Mouse (Mus musculus): ENCODE data around the gene Gadd45b. TPM values are rescaled to one million over a fixed set of nuclear protein-coding genes. Genes with fewer than 3 reads are reported as not detected.

The Gadd45b gene
- polyA plus RNA-seq (2012; ENCODE audit: insufficient read depth, low replicate concordance): 29.3 and 96.0 TPM in 2 replicates

- H3K27me3 ChIP-seq (replicated peaks): peaks cover 11% of the 10 kb centered on the region
- peak within 1 kb of the TSS; percentile 98 for H3K4me3 ChIP-seq (replicated peaks)
- H3K36me3 ChIP-seq (replicated peaks; ENCODE audit: low read length): peaks cover 12% of the 10 kb centered on the region
- TF ChIP-seq FLI1 (IDR thresholded peaks at IDR 0.05; ENCODE audit: low read length) (no peak), GATA1 (IDR thresholded peaks at IDR 0.05; ENCODE audit: borderline replicate concordance, low read length) (no peak)
- H3K9me3 ChIP-seq: no peaks in the 10 kb centered on the region
- H3K4me1 ChIP-seq: peaks cover 84% of the 10 kb centered on the region
Observed at GRCm38 (mm10) chr10:80929299-80930226, at the start of gene Gadd45b. Gene Gadd45b, plus strand, starts transcription at chr10:80930073.

- peaks cover 53% of the 10 kb centered on the region for H3K4me1 ChIP-seq
- peak overlapping the region; percentile 34 for H3K4me3 ChIP-seq (replicated peaks)
- H3K9me3 ChIP-seq: no peaks in the 10 kb centered on the region
- peaks cover 19% of the 10 kb centered on the region for H3K27me3 ChIP-seq (replicated peaks)
- no peak for TF ChIP-seq FLI1 (IDR thresholded peaks at IDR 0.05; ENCODE audit: low read length)
- no peaks in the 10 kb centered on the region for H3K36me3 ChIP-seq (replicated peaks; ENCODE audit: low read length)
Observed at GRCm38 (mm10) chr10:80880131-80880641, 49.7 kb upstream of the Gadd45b start.

DNA sequence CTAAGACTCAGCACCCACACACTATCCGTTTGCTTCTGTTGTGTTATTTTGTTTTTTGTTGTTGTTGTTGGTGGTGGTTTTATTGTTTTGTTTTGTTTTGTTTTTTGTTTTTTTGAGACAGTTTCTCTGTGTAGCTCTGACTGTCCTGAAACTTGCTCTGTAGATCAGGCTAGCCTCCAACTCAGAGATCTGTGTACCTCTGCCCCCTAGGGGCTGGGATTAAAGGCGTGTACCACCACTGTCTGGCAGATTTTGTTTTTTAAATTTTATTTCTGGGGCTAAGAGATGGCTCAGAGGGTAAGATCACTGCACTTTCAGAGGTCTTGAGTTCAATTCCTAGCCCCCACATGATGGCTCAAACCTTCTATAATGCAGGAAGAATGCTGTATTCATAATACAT, 49.0 kb upstream of the Gadd45b start:
- H3K4me3 ChIP-seq (replicated peaks): no peak overlapping the region
- H3K9me3 ChIP-seq: no peaks in the 10 kb centered on the region
- H3K4me1 ChIP-seq: peaks cover 46% of the 10 kb centered on the region

GRCm38 (mm10) chr10:80881301-80881700, 48.6 kb upstream of the Gadd45b start:
- Histone ChIP-seq H3K27me3 (replicated peaks) (peaks cover 27% of the 10 kb centered on the region), H3K4me3 (replicated peaks) (no peak overlapping the region), H3K4me1 (peaks cover 43% of the 10 kb centered on the region), H3K36me3 (replicated peaks; ENCODE audit: low read length) (no peaks in the 10 kb centered on the region), H3K9me3 (no peaks in the 10 kb centered on the region)
- TF ChIP-seq GATA1 (IDR thresholded peaks at IDR 0.05; ENCODE audit: borderline replicate concordance, low read length) (no peak), FLI1 (IDR thresholded peaks at IDR 0.05; ENCODE audit: low read length) (no peak)

More for the DNA sequence above, 49.0 kb upstream of the Gadd45b start:
- TF ChIP-seq GATA1 (IDR thresholded peaks at IDR 0.05; ENCODE audit: borderline replicate concordance, low read length): no peak
- no peak for TF ChIP-seq FLI1 (IDR thresholded peaks at IDR 0.05; ENCODE audit: low read length)
- peaks cover 25% of the 10 kb centered on the region for H3K27me3 ChIP-seq (replicated peaks)
- H3K36me3 ChIP-seq (replicated peaks; ENCODE audit: low read length): no peaks in the 10 kb centered on the region

DNA sequence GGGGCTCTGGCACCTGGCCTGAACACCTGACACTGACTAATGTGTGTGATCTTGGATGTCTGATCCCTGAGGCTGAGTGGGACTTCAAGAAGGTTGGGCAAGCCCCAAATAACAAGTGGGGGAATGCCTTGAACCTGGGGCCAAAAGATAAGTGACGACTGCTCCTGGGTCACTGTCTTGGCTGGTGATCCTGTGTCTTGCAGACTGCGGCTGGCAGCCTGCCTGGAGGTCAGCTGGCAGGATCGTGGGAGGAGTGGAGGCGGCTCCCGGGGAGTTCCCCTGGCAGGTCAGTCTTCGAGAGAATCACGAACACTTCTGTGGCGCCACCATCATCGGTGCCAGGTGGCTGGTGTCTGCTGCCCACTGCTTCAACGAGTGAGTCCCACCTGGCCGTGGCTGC, 42.7 kb upstream of the Gadd45b start:
- no peak for TF ChIP-seq FLI1 (IDR thresholded peaks at IDR 0.05; ENCODE audit: low read length)
- TF ChIP-seq GATA1 (IDR thresholded peaks at IDR 0.05; ENCODE audit: borderline replicate concordance, low read length): no peak
- peaks cover 10% of the 10 kb centered on the region for H3K4me1 ChIP-seq
- H3K27me3 ChIP-seq (replicated peaks): peaks cover 68% of the 10 kb centered on the region
- no peak overlapping the region for H3K4me3 ChIP-seq (replicated peaks)
- H3K36me3 ChIP-seq (replicated peaks; ENCODE audit: low read length): no peaks in the 10 kb centered on the region
- peaks cover 6% of the 10 kb centered on the region for H3K9me3 ChIP-seq

- peak overlapping the region; percentile 8 for H3K4me3 ChIP-seq (replicated peaks)
- H3K4me1 ChIP-seq: peaks cover 35% of the 10 kb centered on the region
- H3K27me3 ChIP-seq (replicated peaks): peaks cover 29% of the 10 kb centered on the region
- H3K9me3 ChIP-seq: peaks cover 15% of the 10 kb centered on the region
- no peak for TF ChIP-seq GATA1 (IDR thresholded peaks at IDR 0.05; ENCODE audit: borderline replicate concordance, low read length)
- TF ChIP-seq FLI1 (IDR thresholded peaks at IDR 0.05; ENCODE audit: low read length): no peak
- H3K36me3 ChIP-seq (replicated peaks; ENCODE audit: low read length): peaks cover 32% of the 10 kb centered on the region
Observed at GRCm38 (mm10) chr10:80895100-80895499, 34.8 kb upstream of the Gadd45b start.

DNA sequence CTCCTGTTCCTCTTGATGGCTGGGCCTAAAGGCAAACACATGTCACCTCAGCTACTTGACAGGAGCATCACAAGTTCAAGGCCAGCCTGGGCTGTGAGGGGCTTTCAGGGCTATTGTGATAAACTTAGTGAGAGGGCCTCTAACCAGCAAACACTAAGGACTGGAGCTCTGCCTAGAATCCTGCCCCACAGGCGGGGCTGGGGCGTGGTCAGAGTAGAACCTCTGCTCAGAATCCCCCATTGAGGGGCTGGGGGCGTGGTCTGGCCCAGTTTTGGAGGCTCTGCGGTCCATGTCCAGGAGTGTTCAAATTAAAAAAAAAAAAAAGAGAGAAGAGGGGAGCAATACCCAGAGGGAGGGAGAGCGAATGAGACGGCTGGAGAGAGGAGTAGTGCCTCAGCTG, 34.2 kb upstream of the Gadd45b start:
- no peak for TF ChIP-seq FLI1 (IDR thresholded peaks at IDR 0.05; ENCODE audit: low read length)
- TF ChIP-seq GATA1 (IDR thresholded peaks at IDR 0.05; ENCODE audit: borderline replicate concordance, low read length): no peak

DNA sequence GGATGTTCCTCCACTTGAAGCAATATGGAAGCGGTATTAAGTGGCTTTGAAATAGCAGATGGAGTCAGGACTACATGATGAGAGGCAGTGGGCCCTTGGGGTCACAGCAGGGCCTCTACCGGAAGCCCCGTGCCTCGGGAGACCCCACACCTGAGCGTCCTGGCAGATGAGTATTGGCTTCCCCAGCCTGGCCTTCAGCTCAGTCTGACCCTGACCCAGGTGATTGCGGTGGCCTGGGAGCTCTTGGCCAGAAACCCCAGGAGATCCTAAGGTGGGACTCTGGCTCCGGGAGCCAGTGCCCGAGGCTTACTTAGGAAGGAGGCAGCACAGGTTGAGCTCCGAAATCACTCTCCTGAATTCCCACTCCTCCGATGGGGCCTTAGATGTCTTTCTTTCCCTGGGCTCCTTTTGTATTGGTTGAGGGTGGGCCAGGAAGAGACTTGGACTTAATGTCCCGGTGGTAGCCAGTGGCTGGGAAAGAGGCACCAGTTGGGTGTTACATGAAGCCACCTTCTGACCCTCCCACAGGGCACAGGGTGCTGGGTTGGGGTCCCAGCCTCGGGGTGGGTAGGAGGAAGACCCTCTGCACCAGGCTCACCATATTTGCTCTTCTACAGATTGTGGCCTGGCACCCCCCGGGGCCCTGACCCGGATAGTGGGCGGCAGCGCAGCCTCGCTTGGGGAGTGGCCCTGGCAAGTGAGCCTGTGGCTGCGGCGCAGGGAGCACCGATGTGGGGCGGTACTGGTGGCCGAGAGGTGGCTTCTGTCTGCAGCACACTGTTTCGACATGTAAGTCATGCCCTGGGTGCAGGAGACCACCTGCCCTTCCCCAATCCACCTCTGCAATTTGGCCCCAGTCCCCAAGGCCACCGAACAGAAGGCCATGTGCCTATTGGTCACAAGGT, 33.0 kb upstream of the Gadd45b start:
- Histone ChIP-seq H3K9me3 (peaks cover 13% of the 10 kb centered on the region), H3K4me1 (peaks cover 41% of the 10 kb centered on the region), H3K27me3 (replicated peaks) (peaks cover 17% of the 10 kb centered on the region), H3K36me3 (replicated peaks; ENCODE audit: low read length) (peaks cover 36% of the 10 kb centered on the region), H3K4me3 (replicated peaks) (no peak overlapping the region)
- TF ChIP-seq GATA1 (IDR thresholded peaks at IDR 0.05; ENCODE audit: borderline replicate concordance, low read length) (no peak), FLI1 (IDR thresholded peaks at IDR 0.05; ENCODE audit: low read length) (no peak)

More for the DNA sequence above, 34.2 kb upstream of the Gadd45b start:
- Histone ChIP-seq H3K36me3 (replicated peaks; ENCODE audit: low read length) (peaks cover 32% of the 10 kb centered on the region), H3K9me3 (peaks cover 15% of the 10 kb centered on the region), H3K4me3 (replicated peaks) (no peak overlapping the region), H3K4me1 (peaks cover 36% of the 10 kb centered on the region), H3K27me3 (replicated peaks) (peaks cover 23% of the 10 kb centered on the region)

DNA sequence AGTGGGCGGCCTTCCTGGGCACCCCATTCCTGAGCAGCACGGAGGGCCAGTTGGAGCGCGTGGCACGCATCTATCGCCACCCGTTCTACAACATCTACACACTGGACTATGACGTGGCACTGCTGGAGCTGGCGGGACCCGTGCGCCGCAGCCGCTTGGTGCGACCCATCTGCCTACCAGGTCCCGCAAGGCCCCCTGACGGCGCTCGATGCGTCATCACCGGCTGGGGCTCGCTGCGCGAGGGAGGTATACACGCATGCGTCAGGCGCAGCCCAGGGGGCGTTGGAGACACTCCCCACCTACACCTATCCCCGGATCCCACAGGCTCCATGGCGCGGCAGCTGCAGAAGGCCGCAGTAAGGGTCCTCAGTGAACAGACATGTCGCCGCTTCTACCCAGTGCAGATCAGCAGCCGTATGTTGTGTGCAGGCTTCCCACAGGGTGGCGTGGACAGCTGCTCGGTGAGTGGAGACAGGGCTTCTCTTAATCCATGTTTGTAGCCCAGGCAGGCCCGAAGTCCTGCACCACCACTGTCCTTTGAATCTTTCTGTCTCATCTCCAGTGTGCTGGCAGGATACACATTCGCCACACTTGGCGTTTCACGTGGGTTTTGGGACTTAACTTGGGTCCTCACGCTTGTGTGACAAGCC, 31.9 kb upstream of the Gadd45b start:
- Histone ChIP-seq H3K36me3 (replicated peaks; ENCODE audit: low read length) (peaks cover 48% of the 10 kb centered on the region), H3K4me3 (replicated peaks) (peak overlapping the region; percentile 23), H3K9me3 (peaks cover 2% of the 10 kb centered on the region), H3K27me3 (replicated peaks) (peaks cover 11% of the 10 kb centered on the region), H3K4me1 (peaks cover 39% of the 10 kb centered on the region)
- TF ChIP-seq GATA1 (IDR thresholded peaks at IDR 0.05; ENCODE audit: borderline replicate concordance, low read length): no peak
- no peak for TF ChIP-seq FLI1 (IDR thresholded peaks at IDR 0.05; ENCODE audit: low read length)
